Mouse (Mus musculus) C2C12 (cell line): ENCODE results near the gene Rasal1. TPM values are rescaled to one million over a fixed set of nuclear protein-coding genes. Genes with fewer than 3 reads are reported as not detected.

Experiments
- H3K27me3 ChIP-seq: one replicate; pipeline ENCODE4 v1.6.1; 2011; ENCODE audit not compliant: control insufficient read depth, insufficient read depth, insufficient read length
- H3K36me3 ChIP-seq: one replicate; pipeline ENCODE4 v1.6.1; 2011; ENCODE audit not compliant: control insufficient read depth, insufficient read depth
- H3K4me3 ChIP-seq: one replicate; pipeline ENCODE4 v1.5.1; 2011; ENCODE audit warnings: mild to moderate bottlenecking, control low read depth; ENCODE audit not compliant: poor library complexity, insufficient read depth, severe bottlenecking
- H3K79me2 ChIP-seq: one replicate; pipeline ENCODE4 v1.6.1; 2011; ENCODE audit not compliant: control insufficient read depth, insufficient read depth
- H3K79me3 ChIP-seq: one replicate; pipeline ENCODE4 v1.6.1; 2011; ENCODE audit warnings: low read depth, control low read depth
- H3ac ChIP-seq: one replicate; pipeline ENCODE3; 2011; ENCODE audit warnings: low read depth; ENCODE audit not compliant: control insufficient read depth, insufficient read length
- CEBPB ChIP-seq: IDR thresholded peaks from one replicate; pipeline ENCODE4 v1.6.1; 2011; ENCODE audit warnings: low read depth, mild to moderate bottlenecking, control low read depth, moderate library complexity
- CTCF ChIP-seq: IDR thresholded peaks from one replicate; pipeline ENCODE4 v1.5.1; 2011; ENCODE audit not compliant: control insufficient read depth, insufficient read depth, insufficient read length
- FOSL1 ChIP-seq: IDR thresholded peaks from one replicate; pipeline ENCODE4 v1.8.0; 2011; ENCODE audit warnings: mild to moderate bottlenecking, low read length; ENCODE audit not compliant: poor library complexity, insufficient read depth, severe bottlenecking
- MAX ChIP-seq: IDR thresholded peaks from one replicate; pipeline ENCODE4 v1.6.1; 2011; ENCODE audit warnings: mild to moderate bottlenecking, control low read depth
- MYOD1 ChIP-seq: IDR thresholded peaks from one replicate; pipeline ENCODE4 v1.6.1; 2011; ENCODE audit warnings: low read depth; ENCODE audit not compliant: control insufficient read depth, insufficient read length
- MYOG ChIP-seq: IDR thresholded peaks from one replicate; pipeline ENCODE4 v1.6.1; 2011; ENCODE audit not compliant: control insufficient read depth, insufficient read length; ENCODE audit errors: extremely low read depth
- USF1 ChIP-seq: IDR thresholded peaks from one replicate; pipeline ENCODE4 v1.6.1; 2011; ENCODE audit warnings: low read depth, mild to moderate bottlenecking, control low read depth, moderate library complexity
- polyA plus RNA-seq: library from polyadenylated mRNA; unstranded; fragments of >200 nt; fragmentation: generic; extraction: Trizol; gene quantifications from one replicate; pipeline ENCODE4 v1.2.1, GENCODE M21; 2012; ENCODE audit warnings: missing spikeins

Gene Rasal1
- polyA plus RNA-seq, 1 experiment, result not detected

GRCm38 (mm10) chr5:120717136-120717535, 68.5 kb downstream of the Rasal1 start:
- no peak for TF ChIP-seq MAX
- no peak for TF ChIP-seq CTCF
- no peak for TF ChIP-seq FOSL1
- TF ChIP-seq USF1, result no peak
- no peak for TF ChIP-seq MYOD1
- no peak for TF ChIP-seq MYOG
- no peak for TF ChIP-seq CEBPB
- Histone ChIP-seq H3K79me3 (no peaks in the 10 kb centered on the region), H3K4me3 (no peak overlapping the region), H3ac (no peak overlapping the region), H3K79me2 (no peaks in the 10 kb centered on the region), H3K27me3 (peaks cover 44% of the 10 kb centered on the region), H3K36me3 (no peaks in the 10 kb centered on the region)

DNA sequence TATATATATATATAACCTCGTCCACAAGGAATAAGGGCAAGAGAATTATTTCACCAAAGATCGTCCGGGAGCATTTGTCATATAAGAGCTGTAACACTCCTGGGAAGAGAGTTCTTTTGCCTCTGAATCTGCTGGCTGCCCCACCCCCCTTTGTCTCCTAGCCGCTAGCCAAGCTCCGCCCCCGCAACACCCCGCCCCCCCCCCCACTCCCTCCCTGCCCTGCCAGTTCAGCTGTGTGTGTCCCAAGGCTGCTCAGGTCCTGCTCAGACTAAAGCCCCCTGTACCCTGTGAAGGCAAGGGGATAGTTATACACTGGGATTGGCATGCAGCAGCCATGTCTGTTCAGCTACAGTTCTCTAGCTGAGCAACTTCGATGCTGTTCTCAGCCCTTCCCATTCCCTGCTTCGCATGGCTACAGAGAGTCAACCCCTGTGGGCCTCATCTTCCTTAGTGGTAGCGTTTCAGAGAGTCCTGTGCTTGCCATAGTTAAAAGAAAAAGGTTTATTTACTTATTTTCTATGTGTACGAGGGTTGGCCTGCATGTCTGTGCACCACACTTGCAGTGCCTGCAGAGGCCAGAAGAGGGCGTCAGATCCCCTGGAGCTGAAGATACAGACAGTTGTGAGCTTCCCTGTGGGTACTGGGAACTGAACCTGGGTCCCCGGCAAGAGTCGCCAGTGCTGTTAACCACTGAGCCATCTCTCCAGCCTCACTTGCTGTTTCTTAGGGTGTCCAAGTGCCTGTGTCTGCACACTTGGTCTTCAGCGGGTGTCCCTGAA, 70.2 kb downstream of the Rasal1 start:
- Histone ChIP-seq H3K79me3 (no peaks in the 10 kb centered on the region), H3K4me3 (no peak overlapping the region), H3ac (no peak overlapping the region), H3K79me2 (no peaks in the 10 kb centered on the region), H3K27me3 (peaks cover 29% of the 10 kb centered on the region), H3K36me3 (no peaks in the 10 kb centered on the region)
- TF ChIP-seq MYOG, result no peak
- TF ChIP-seq CEBPB, result no peak
- TF ChIP-seq MAX, result no peak
- TF ChIP-seq FOSL1, result no peak
- no peak for TF ChIP-seq USF1
- TF ChIP-seq CTCF, result no peak
- no peak for TF ChIP-seq MYOD1

DNA sequence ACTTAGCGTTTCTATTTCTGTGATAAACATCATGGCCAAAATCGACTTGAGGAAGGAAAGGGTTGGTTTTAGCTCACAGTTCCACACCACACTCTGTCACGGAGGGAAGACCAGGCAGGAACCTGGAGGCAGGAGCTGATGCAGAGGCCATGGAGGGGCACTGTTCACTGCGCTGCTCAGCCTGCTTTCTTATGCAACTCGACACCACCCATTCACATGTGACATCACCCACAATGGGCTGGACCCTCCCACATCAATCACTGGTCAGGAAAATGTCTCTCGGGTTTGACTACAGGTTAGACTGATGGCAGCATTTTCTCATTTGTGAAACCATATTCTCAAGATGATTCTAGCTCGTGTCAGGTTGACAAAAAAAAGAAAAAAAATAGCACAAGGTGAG, 72.4 kb downstream of the Rasal1 start:
- Histone ChIP-seq H3ac (no peak overlapping the region), H3K4me3 (no peak overlapping the region), H3K79me3 (no peaks in the 10 kb centered on the region), H3K79me2 (no peaks in the 10 kb centered on the region), H3K36me3 (no peaks in the 10 kb centered on the region), H3K27me3 (peaks cover 17% of the 10 kb centered on the region)
- TF ChIP-seq MYOD1, result no peak
- no peak for TF ChIP-seq CEBPB
- no peak for TF ChIP-seq CTCF
- TF ChIP-seq MAX, result no peak

DNA sequence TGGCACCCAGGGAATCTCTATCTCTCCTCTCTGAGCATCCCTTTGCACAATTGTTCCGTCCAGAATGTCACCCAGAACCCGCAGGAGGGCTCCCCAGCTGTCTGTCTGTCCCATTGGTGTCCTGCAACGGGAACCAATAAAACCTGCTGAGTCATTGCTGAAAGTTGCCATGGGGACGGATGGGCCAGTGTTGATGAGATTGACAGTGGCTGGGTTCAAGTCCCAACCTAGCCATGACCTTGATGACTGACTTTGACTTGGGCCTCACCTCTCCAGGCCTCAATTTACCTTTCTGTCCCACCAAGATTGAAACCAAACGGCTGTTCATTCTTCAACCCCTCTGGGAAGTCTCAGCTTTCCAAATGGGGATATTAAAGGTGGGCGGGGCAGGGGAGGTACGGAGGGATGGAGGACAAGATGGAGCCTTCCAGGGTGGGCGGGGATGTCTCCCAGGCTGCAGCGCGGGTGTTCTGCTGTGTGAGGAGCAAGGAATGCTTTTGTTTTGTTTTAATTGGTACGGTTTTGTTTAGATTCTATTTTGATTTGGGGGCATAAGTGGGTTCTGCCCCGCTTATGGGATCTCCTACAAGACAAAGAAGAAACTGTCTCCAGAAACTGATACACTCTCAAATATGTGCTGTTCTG, 77.3 kb downstream of the Rasal1 start:
- TF ChIP-seq CTCF (no peak), USF1 (no peak), MAX (no peak), MYOD1 (no peak)
- Histone ChIP-seq H3K79me2 (no peaks in the 10 kb centered on the region), H3ac (no peak overlapping the region), H3K4me3 (no peak overlapping the region), H3K79me3 (no peaks in the 10 kb centered on the region), H3K36me3 (no peaks in the 10 kb centered on the region), H3K27me3 (peaks cover 21% of the 10 kb centered on the region)

Other genes starting within 250 kb of the Rasal1 start
- not detected for gene Lhx5, start 217.1 kb upstream of the Rasal1 start, polyA plus RNA-seq
- 0.69 TPM for gene Sdsl, start 176.0 kb upstream of the Rasal1 start, polyA plus RNA-seq
- 0.19 TPM for gene Sds, start 172.3 kb upstream of the Rasal1 start, polyA plus RNA-seq
- 36.4 TPM for gene Plbd2, start 145.2 kb upstream of the Rasal1 start, polyA plus RNA-seq
- 6.1 TPM for gene Slc8b1, start 137.6 kb upstream of the Rasal1 start, polyA plus RNA-seq
- gene Tpcn1, start 60.1 kb upstream of the Rasal1 start, polyA plus RNA-seq, result 34.6 TPM
- 0.33 TPM for gene Iqcd, start 59.8 kb upstream of the Rasal1 start, polyA plus RNA-seq
- 17.2 TPM for gene Rita1, start 36.2 kb upstream of the Rasal1 start, polyA plus RNA-seq
- gene Ddx54, start 36.1 kb upstream of the Rasal1 start, polyA plus RNA-seq, result 50.2 TPM
- gene Cfap73, start 14.6 kb upstream of the Rasal1 start, polyA plus RNA-seq, result not detected
- gene Dtx1, start 63.1 kb downstream of the Rasal1 start, polyA plus RNA-seq, result not detected
- gene Oas2, start 101.0 kb downstream of the Rasal1 start, polyA plus RNA-seq, result not detected
- gene Oas3, start 128.8 kb downstream of the Rasal1 start, polyA plus RNA-seq, result not detected
- gene Oas1e, start 146.7 kb downstream of the Rasal1 start, polyA plus RNA-seq, result not detected
- 0.07 TPM for gene Oas1c, start 163.7 kb downstream of the Rasal1 start, polyA plus RNA-seq
- gene Oas1f, start 198.6 kb downstream of the Rasal1 start, polyA plus RNA-seq, result not detected
- gene Oas1h, start 212.6 kb downstream of the Rasal1 start, polyA plus RNA-seq, result not detected
- gene Oas1g, start 238.8 kb downstream of the Rasal1 start, polyA plus RNA-seq, result not detected